Mouse (Mus musculus): Measurements from ENCODE around the gene Rsrp1. TPM values are rescaled to one million over a fixed set of nuclear protein-coding genes. Genes with fewer than 3 reads are reported as not detected.

Rsrp1 gene
- polyA plus RNA-seq, 2 experiments, result 416 to 627 TPM

DNA sequence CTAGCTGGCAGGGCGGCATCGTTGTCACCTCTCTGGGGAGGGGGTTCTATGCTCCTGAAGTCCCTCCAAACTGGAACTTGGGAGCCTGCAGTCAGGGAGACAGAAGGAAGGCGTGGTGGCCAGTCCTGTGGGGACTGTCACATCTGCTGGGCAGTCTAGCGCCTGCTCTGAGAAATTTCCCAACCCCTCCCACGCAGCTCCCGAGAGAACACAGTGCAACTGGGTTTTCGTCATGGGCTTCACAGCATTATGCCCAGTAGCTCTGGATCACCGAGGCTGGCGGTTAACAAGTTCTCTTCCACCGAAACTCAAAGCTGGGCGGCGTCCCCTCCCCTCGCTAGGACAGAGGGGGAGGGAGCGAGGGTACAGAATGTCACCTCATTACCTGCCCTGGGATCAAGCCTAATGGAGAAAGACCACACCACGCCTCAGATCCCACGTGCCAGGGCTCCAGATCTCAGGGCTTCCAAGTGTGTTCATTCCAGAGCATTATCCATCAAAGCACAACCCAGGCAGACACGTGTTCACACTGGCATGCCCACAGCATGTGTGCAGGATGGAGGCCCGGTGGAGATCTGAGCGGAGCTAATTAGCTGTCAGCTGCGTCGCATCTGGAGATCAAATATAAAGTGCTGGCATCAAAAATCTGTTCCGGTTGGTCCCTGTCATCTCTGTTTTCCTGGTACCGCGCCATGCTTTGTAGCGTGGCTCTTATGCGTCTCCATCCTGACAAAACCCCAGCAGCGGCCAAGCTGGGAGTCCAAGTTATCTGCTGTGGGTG, 20.6 kb downstream of the Rsrp1 start:
- H3K4me3 ChIP-seq (replicated peaks; ENCODE audit: low read length), result no peak overlapping the region
- peaks cover 9% of the 10 kb centered on the region for H3K4me1 ChIP-seq (ENCODE audit: control insufficient read depth, insufficient read depth, low read length)
- H3K9ac ChIP-seq (ENCODE audit: low read depth, low read length, severe bottlenecking), result 0 out of 2 replicates have a peak overlapping the region, but pooled peaks have one; percentile 16
- ATAC-seq (ENCODE audit: low FRiP score, low read depth) (peak; percentile 62; the same call in 1 of the 2 replicates), DNase-seq (ENCODE audit: low spot score) (peak; percentile 38)
- 31% methylated on average over 27 of the region's 27 CpGs for WGBS
- H3K4me2 ChIP-seq (replicated peaks; ENCODE audit: low read depth, low read length, severe bottlenecking), result no peak overlapping the region
- no peak overlapping the region for H3K27ac ChIP-seq (replicated peaks; ENCODE audit: low read depth, low read length)
- H3K36me3 ChIP-seq (ENCODE audit: control insufficient read depth, insufficient read depth, low read length), result no peaks in the 10 kb centered on the region
- no peaks in the 10 kb centered on the region for H3K9me3 ChIP-seq (ENCODE audit: control insufficient read depth, low read length)
- 0 out of 2 replicates have a peak, but pooled peaks cover 8% of the 10 kb centered on the region for H3K27me3 ChIP-seq (ENCODE audit: control insufficient read depth, insufficient read depth, low read length)
- TF ChIP-seq POLR2A (IDR thresholded peaks at IDR 0.05; ENCODE audit: borderline replicate concordance, extremely low read depth, insufficient read depth, insufficient read length), result no peak

DNA sequence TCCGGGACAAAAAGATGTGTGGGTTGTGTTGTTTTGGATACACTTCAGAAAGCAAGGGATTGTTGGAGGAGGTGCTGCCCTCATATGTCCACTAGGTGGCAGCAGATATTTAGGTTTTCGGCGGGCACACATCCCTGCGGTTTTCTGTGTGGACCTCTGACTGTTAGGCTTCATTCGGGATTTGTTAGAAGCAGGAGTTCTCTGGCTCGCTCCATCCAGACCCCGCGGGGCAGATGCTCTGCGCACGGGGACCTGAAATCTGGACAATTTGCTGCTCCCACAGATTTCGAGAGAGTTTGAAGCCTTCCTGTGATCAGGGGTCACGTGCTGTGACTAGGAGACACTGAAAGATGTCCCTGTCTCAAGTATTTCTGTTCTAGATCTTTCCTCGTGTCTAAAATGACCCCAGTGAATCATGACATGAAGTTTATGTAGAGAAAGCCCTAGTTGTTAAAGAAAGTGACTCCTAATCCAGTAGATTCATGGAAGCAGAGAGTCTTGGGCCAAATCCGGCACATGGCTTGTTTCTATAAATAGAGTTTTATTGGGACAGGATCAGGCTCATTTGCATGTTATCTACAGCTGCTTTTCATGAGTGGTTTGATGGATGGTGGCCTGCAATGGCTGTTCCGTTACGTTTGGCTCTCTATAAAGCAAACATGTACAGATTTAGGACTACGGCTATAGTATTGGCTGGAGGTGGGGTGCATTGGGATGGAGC, 22.8 kb downstream of the Rsrp1 start:
- no peak overlapping the region for H3K4me3 ChIP-seq (replicated peaks; ENCODE audit: low read length)
- no peak for TF ChIP-seq POLR2A (IDR thresholded peaks at IDR 0.05; ENCODE audit: borderline replicate concordance, extremely low read depth, insufficient read depth, insufficient read length)
- ATAC-seq (ENCODE audit: low FRiP score, low read depth), result no peak; the same call in 1 of the 2 replicates

DNA sequence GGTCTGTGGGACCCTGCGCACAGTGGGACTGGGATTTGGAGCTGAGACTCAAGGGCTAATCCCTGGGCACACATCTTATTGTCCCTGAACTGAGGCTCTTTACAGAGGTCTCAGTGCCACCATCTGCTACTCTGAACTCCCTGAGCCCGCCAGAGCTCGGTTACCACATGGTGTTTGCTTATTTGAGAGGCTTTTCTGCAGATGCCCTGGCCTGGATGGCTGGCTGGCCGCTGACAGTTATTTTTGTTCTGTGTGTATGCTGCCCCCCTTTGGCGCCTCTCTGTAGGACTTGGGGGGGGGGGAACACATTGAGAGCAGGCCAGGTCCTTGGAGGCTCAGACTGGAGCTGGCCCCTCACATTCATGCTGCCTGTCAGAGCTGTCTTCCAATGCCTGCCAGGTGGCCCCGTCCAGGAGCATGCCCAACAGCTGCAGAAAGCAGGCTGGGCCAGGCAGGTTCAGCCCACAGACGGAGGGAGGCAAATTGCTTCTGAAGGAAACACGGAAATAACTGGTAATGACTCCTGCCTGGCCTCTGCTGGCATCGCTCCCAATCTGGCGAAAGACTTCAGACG, 27.2 kb downstream of the Rsrp1 start:
- no peaks in the 10 kb centered on the region for H3K9me3 ChIP-seq (ENCODE audit: control insufficient read depth, low read length)
- TF ChIP-seq POLR2A (IDR thresholded peaks at IDR 0.05; ENCODE audit: borderline replicate concordance, extremely low read depth, insufficient read depth, insufficient read length), result no peak

More for the DNA sequence above, 22.8 kb downstream of the Rsrp1 start:
- peak overlapping the region; percentile 41 for H3K4me2 ChIP-seq (replicated peaks; ENCODE audit: low read depth, low read length, severe bottlenecking)
- DNase-seq (ENCODE audit: low spot score), result peak; percentile 82
- H3K9ac ChIP-seq (ENCODE audit: low read depth, low read length, severe bottlenecking), result no peak overlapping the region
- H3K4me1 ChIP-seq (ENCODE audit: control insufficient read depth, insufficient read depth, low read length), result peaks cover 17% of the 10 kb centered on the region
- no peaks in the 10 kb centered on the region for H3K9me3 ChIP-seq (ENCODE audit: control insufficient read depth, low read length)
- 0 out of 2 replicates have a peak, but pooled peaks cover 8% of the 10 kb centered on the region for H3K27me3 ChIP-seq (ENCODE audit: control insufficient read depth, insufficient read depth, low read length)
- no peaks in the 10 kb centered on the region for H3K36me3 ChIP-seq (ENCODE audit: control insufficient read depth, insufficient read depth, low read length)
- 12% methylated on average over 17 of the region's 17 CpGs for WGBS
- no peak overlapping the region for H3K27ac ChIP-seq (replicated peaks; ENCODE audit: low read depth, low read length)

DNA sequence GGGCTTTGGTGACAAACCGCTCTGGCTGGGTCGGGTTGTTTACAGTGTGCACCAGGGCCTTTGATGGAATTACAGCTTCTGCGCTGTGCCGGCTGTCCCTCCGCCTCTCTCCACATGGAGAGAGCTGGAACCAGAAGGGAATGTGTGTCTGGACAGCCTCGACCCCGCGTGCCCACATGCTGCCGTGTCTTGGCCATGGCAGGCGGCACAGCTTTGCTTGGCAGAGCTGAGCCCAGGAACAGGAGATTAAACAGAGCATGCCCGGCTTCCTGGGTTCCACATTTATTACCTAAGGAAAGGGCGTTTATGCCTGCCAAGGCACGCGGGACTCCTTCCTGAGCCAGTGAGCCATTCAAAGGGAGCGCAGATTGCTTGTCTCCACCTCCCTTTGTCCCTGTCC, 31.1 kb downstream of the Rsrp1 start:
- peaks cover 7% of the 10 kb centered on the region for H3K4me1 ChIP-seq (ENCODE audit: control insufficient read depth, insufficient read depth, low read length)
- H3K9me3 ChIP-seq (ENCODE audit: control insufficient read depth, low read length), result no peaks in the 10 kb centered on the region
- H3K36me3 ChIP-seq (ENCODE audit: control insufficient read depth, insufficient read depth, low read length), result no peaks in the 10 kb centered on the region
- DNase-seq (ENCODE audit: low spot score) (no peak), ATAC-seq (ENCODE audit: low FRiP score, low read depth) (no peak)
- WGBS, result 10% methylated on average over 15 of the region's 15 CpGs
- H3K4me3 ChIP-seq (replicated peaks; ENCODE audit: low read length), result no peak overlapping the region
- H3K4me2 ChIP-seq (replicated peaks; ENCODE audit: low read depth, low read length, severe bottlenecking), result no peak overlapping the region
- H3K27ac ChIP-seq (replicated peaks; ENCODE audit: low read depth, low read length), result no peak overlapping the region
- no peak overlapping the region; the same call in 1 of the 2 replicates for H3K9ac ChIP-seq (ENCODE audit: low read depth, low read length, severe bottlenecking)
- H3K27me3 ChIP-seq (ENCODE audit: control insufficient read depth, insufficient read depth, low read length), result no peaks in the 10 kb centered on the region; the same call in 1 of the 2 replicates
- TF ChIP-seq POLR2A (IDR thresholded peaks at IDR 0.05; ENCODE audit: borderline replicate concordance, extremely low read depth, insufficient read depth, insufficient read length), result no peak

More for the DNA sequence above, 27.2 kb downstream of the Rsrp1 start:
- Histone ChIP-seq H3K4me3 (replicated peaks; ENCODE audit: low read length) (no peak overlapping the region), H3K27me3 (ENCODE audit: control insufficient read depth, insufficient read depth, low read length) (no peaks in the 10 kb centered on the region; the same call in 1 of the 2 replicates), H3K4me2 (replicated peaks; ENCODE audit: low read depth, low read length, severe bottlenecking) (no peak overlapping the region), H3K27ac (replicated peaks; ENCODE audit: low read depth, low read length) (no peak overlapping the region), H3K9ac (ENCODE audit: low read depth, low read length, severe bottlenecking) (no peak overlapping the region), H3K36me3 (ENCODE audit: control insufficient read depth, insufficient read depth, low read length) (no peaks in the 10 kb centered on the region), H3K4me1 (ENCODE audit: control insufficient read depth, insufficient read depth, low read length) (peaks cover 12% of the 10 kb centered on the region)
- peak; percentile 85 for ATAC-seq (ENCODE audit: low FRiP score, low read depth)
- peak; percentile 79 for DNase-seq (ENCODE audit: low spot score)
- WGBS, result 3% methylated on average over 10 of the region's 11 CpGs

DNA sequence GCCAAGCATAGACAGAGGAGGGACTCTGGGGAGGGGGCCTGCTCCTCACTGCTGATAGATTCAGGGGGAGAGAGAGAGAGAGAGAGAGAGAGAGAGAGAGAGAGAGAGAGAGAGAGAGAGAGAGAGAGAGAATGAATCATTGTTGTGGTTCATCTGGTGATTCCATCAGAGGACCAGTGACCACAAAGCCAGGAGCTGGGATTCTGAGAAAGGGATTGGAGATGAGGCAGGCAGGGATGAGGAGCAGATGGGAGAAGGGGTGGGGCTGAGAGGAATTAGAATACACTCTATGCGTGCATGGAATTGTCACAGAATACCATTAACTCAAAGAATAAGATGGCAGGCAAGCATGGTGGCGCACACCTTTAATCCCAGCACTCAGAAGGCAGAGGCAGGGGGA, 31.8 kb downstream of the Rsrp1 start:
- no peak for DNase-seq (ENCODE audit: low spot score)
- WGBS, result 93% methylated on average over 2 of the region's 2 CpGs

More for the DNA sequence above, 31.8 kb downstream of the Rsrp1 start:
- H3K9ac ChIP-seq (ENCODE audit: low read depth, low read length, severe bottlenecking), result no peak overlapping the region
- no peak overlapping the region for H3K27ac ChIP-seq (replicated peaks; ENCODE audit: low read depth, low read length)
- no peak overlapping the region for H3K4me3 ChIP-seq (replicated peaks; ENCODE audit: low read length)
- H3K27me3 ChIP-seq (ENCODE audit: control insufficient read depth, insufficient read depth, low read length), result no peaks in the 10 kb centered on the region; the same call in 1 of the 2 replicates
- no peak overlapping the region for H3K4me2 ChIP-seq (replicated peaks; ENCODE audit: low read depth, low read length, severe bottlenecking)
- no peak for ATAC-seq (ENCODE audit: low FRiP score, low read depth)
- no peaks in the 10 kb centered on the region for H3K36me3 ChIP-seq (ENCODE audit: control insufficient read depth, insufficient read depth, low read length)
- no peaks in the 10 kb centered on the region for H3K9me3 ChIP-seq (ENCODE audit: control insufficient read depth, low read length)
- peaks cover 7% of the 10 kb centered on the region for H3K4me1 ChIP-seq (ENCODE audit: control insufficient read depth, insufficient read depth, low read length)
- no peak for TF ChIP-seq POLR2A (IDR thresholded peaks at IDR 0.05; ENCODE audit: borderline replicate concordance, extremely low read depth, insufficient read depth, insufficient read length)

Data from limb, embryonic 14.5 days (tissue).